Mouse (Mus musculus) MEL (cell line): Measurements from ENCODE around the gene Gm5788. TPM values are rescaled to one million over a fixed set of nuclear protein-coding genes. Genes with fewer than 3 reads are reported as not detected.
"Not testable (repeated sequence)": the region's sequence is repeated elsewhere in the genome, so short reads cannot be mapped to it uniquely, and the experiment has no call there.

ENCODE experiments used
- DNase-seq: peaks from one replicate; pipeline ENCODE4 v3.0.0; 2011; ENCODE audit warnings: low read depth, low spot score
- H3K27ac ChIP-seq: 2 replicates; pipeline ENCODE4 v1.5.1; 2012; ENCODE audit warnings: low read depth, mild to moderate bottlenecking, control low read depth, low read length, moderate library complexity; ENCODE audit not compliant: control insufficient read depth
- H3K27me3 ChIP-seq, 2 experiments: fragments of 150-350 bp in 1 of 2; sonication (generic) in 1 of 2; 2 replicates each; pipeline ENCODE4 v1.6.1; 2012; ENCODE audit warnings: low read length in 2 of 2, mild to moderate bottlenecking in 2 of 2, improper control_type of control experiment in 1 of 2, moderate library complexity in 1 of 2; ENCODE audit not compliant: insufficient read depth in 2 of 2, control insufficient read depth in 1 of 2
- H3K36me3 ChIP-seq, 2 experiments: 2 replicates each; pipeline ENCODE4 v1.6.1; 2012 to 2014; ENCODE audit warnings: low read length in 2 of 2, improper control_type of control experiment in 1 of 2, inconsistent platforms in 1 of 2, mild to moderate bottlenecking in 1 of 2; ENCODE audit not compliant: insufficient read depth in 2 of 2, control insufficient read depth in 1 of 2
- H3K4me1 ChIP-seq, 2 experiments: fragments of 150-350 bp in 1 of 2; sonication (generic) in 1 of 2; 2 replicates each; pipeline ENCODE4 v1.6.1; 2012; ENCODE audit warnings: low read length in 2 of 2, improper control_type of control experiment in 1 of 2, mild to moderate bottlenecking in 1 of 2; ENCODE audit not compliant: insufficient read depth in 2 of 2, control insufficient read depth in 1 of 2
- H3K4me3 ChIP-seq, 2 experiments: fragments of 150-350 bp in 1 of 2; sonication (generic) in 1 of 2; 2 replicates each; pipeline ENCODE4 v1.5.1; 2012; ENCODE audit warnings: low read depth in 2 of 2, low read length in 2 of 2, mild to moderate bottlenecking in 2 of 2, moderate library complexity in 2 of 2, control low read depth in 1 of 2, improper control_type of control experiment in 1 of 2; ENCODE audit not compliant: control insufficient read depth in 1 of 2, insufficient read depth in 1 of 2
- H3K79me2 ChIP-seq: 2 replicates; pipeline ENCODE4 v1.6.1; 2012; ENCODE audit warnings: mild to moderate bottlenecking, low read length, moderate library complexity; ENCODE audit not compliant: control insufficient read depth, poor library complexity, insufficient read depth
- H3K9ac ChIP-seq: 2 replicates; pipeline ENCODE4 v1.6.1; 2012; ENCODE audit warnings: low read depth, mild to moderate bottlenecking, control low read depth, low read length, moderate library complexity; ENCODE audit not compliant: control insufficient read depth, poor library complexity, severe bottlenecking
- H3K9me3 ChIP-seq: fragments of 150-350 bp; sonication (generic); replicated peaks from 2 replicates; pipeline ENCODE4 v1.6.1; 2012; ENCODE audit warnings: mild to moderate bottlenecking, low read length, improper control_type of control experiment, moderate library complexity; ENCODE audit not compliant: insufficient read depth
- GABPA ChIP-seq: IDR thresholded peaks from 2 replicates; pipeline ENCODE4 v1.6.1; 2012; ENCODE audit warnings: low read depth, mild to moderate bottlenecking, inconsistent platforms, low read length, improper control_type of control experiment, moderate library complexity
- RCOR1 ChIP-seq: IDR thresholded peaks from 2 replicates; pipeline ENCODE4 v1.6.1; 2012; ENCODE audit warnings: low read depth, mild to moderate bottlenecking, inconsistent platforms, low read length, improper control_type of control experiment
- TBP ChIP-seq: IDR thresholded peaks from 2 replicates; pipeline ENCODE4 v1.8.0; 2011; ENCODE audit warnings: low read depth, low read length, improper control_type of control experiment
- ZMIZ1 ChIP-seq: IDR thresholded peaks from 2 replicates; pipeline ENCODE4 v1.6.1; 2012; ENCODE audit warnings: low read depth, mild to moderate bottlenecking, inconsistent platforms, low read length, improper control_type of control experiment, moderate library complexity
- polyA plus RNA-seq, 2 experiments: library from polyadenylated mRNA; stranded (reverse) in 1 of 2; unstranded in 1 of 2; fragments of >175 nt in 1 of 2; fragments of >200 nt in 1 of 2; gene quantifications; 2 replicates each; pipeline versions ENCODE4 v1.2.1 to v1.2.4; 2012; ENCODE audit warnings: low replicate concordance in 2 of 2, low read depth in 1 of 2; ENCODE audit not compliant: insufficient read length in 2 of 2, insufficient read depth in 1 of 2, missing spikeins in 1 of 2
- total RNA-seq: library from RNA; depleted of rRNA; stranded (reverse); fragments of 300-350 nt; gene quantifications from 2 replicates; pipeline ENCODE4 v1.2.3, GENCODE M21; 2012

Gene Gm5788
- total and polyA plus RNA-seq, 3 experiments = not detected

- Histone ChIP-seq H3K4me1 (peaks cover 0 to 7% of the 10 kb centered on the region in 2 experiments; a peak in 2 of 4 replicates), H3K9me3 (no peaks in the 10 kb centered on the region), H3K27ac (no peak overlapping the region), H3K9ac (no peak overlapping the region), H3K27me3 (no peaks in the 10 kb centered on the region), H3K36me3 (peaks cover 0 to 15% of the 10 kb centered on the region in 2 experiments; a peak in 2 of 4 replicates), H3K79me2 (peaks cover 21% of the 10 kb centered on the region), H3K4me3 (no peak overlapping the region)
- no peak for TF ChIP-seq TBP
- no peak for TF ChIP-seq RCOR1
- TF ChIP-seq ZMIZ1 = no peak
- TF ChIP-seq GABPA = no peak
- DNase-seq = no peak
Measured at GRCm38 (mm10) chr12:87474756-87475155, 19.8 kb upstream of the Gm5788 start.

GRCm38 (mm10) chr12:87482482-87482881, 12.0 kb upstream of the Gm5788 start:
- not testable (repeated sequence) for H3K27me3 ChIP-seq, H3K4me3 ChIP-seq, H3K4me1 ChIP-seq, H3K9ac ChIP-seq, H3K36me3 ChIP-seq, DNase-seq, H3K9me3 ChIP-seq, H3K79me2 ChIP-seq, H3K27ac ChIP-seq

GRCm38 (mm10) chr12:87488683-87489082, 5.8 kb upstream of the Gm5788 start:
- H3K36me3 ChIP-seq, H3K9ac ChIP-seq, H3K4me3 ChIP-seq, H3K27me3 ChIP-seq, H3K79me2 ChIP-seq, H3K4me1 ChIP-seq, H3K9me3 ChIP-seq, H3K27ac ChIP-seq: not testable (repeated sequence)
- DNase-seq = peak; percentile 33

GRCm38 (mm10) chr12:87514016-87514415, 19.5 kb downstream of the Gm5788 start, which contains the start of gene Gm8300:
Gm8300 (plus strand) TSS chr12:87514316.
- not testable (repeated sequence) for H3K36me3 ChIP-seq, H3K9ac ChIP-seq, DNase-seq, H3K9me3 ChIP-seq, H3K4me1 ChIP-seq, H3K27me3 ChIP-seq, H3K27ac ChIP-seq, H3K4me3 ChIP-seq, H3K79me2 ChIP-seq

GRCm38 (mm10) chr12:87519616-87520015, 25.1 kb downstream of the Gm5788 start:
- not testable (repeated sequence) for H3K4me1 ChIP-seq, H3K9ac ChIP-seq, H3K27ac ChIP-seq, H3K27me3 ChIP-seq, DNase-seq, H3K36me3 ChIP-seq, H3K9me3 ChIP-seq, H3K4me3 ChIP-seq, H3K79me2 ChIP-seq
